Mouse (Mus musculus) testis, adult 2 months (tissue): ENCODE results near the gene Sdf2l1.

Experiments
- CTCF ChIP-seq: fragments of 200-500 bp; IDR thresholded peaks from 2 replicates; pipeline ENCODE4 v1.5.1; 2012; ENCODE audit warnings: low read depth, mild to moderate bottlenecking, inconsistent platforms, low read length, moderate library complexity; ENCODE audit not compliant: control insufficient read depth, insufficient read depth, insufficient replicate concordance
- POLR2A ChIP-seq: fragments of 200-500 bp; IDR thresholded peaks from 2 replicates; pipeline ENCODE4 v1.6.1; 2012; ENCODE audit warnings: low read depth, mild to moderate bottlenecking, inconsistent platforms, low read length, moderate library complexity; ENCODE audit not compliant: control insufficient read depth

DNA sequence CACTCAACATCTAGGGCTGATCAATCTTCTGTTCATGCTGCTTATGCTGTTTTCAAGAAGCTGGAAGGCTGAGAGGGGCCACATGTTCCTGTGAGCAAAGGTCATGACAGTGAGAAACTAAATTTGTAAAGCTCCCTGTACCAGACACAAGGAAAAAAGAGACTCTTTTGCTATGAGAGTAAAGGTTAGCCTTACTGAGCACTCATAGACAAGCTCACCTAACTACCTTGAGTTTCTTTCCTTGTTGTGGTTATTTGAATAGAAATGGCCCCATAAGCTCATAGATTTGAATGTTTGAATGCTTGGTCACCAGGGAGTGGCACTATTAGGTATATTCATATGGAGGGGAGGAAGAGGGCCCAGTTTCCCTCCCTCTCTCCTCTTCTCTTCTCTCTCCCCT lies 35.0 kb upstream of the Sdf2l1 start:
- no peak for TF ChIP-seq POLR2A
- TF ChIP-seq CTCF = no peak
